Mouse (Mus musculus): ENCODE measurements around the gene Mybpc2. TPM values are rescaled to one million over a fixed set of nuclear protein-coding genes. Genes with fewer than 3 reads are reported as not detected.

Mybpc2 gene
- polyA plus RNA-seq, 1 experiment from 2014 or later: 0.05 TPM

GRCm38 (mm10) chr7:44549621-44550408 is 25.4 kb upstream of the Mybpc2 start:
- Histone ChIP-seq H3K9ac (no peak overlapping the region), H3K4me3 (replicated peaks; ENCODE audit: low read length) (no peak overlapping the region), H3K4me1 (replicated peaks; ENCODE audit: control insufficient read depth, insufficient read depth, low read length) (peaks cover 14% of the 10 kb centered on the region), H3K27me3 (ENCODE audit: control insufficient read depth, insufficient read depth, low read length) (no peaks in the 10 kb centered on the region), H3K4me2 (replicated peaks) (no peak overlapping the region), H3K9me3 (ENCODE audit: control insufficient read depth, low read length) (no peaks in the 10 kb centered on the region), H3K36me3 (replicated peaks; ENCODE audit: control insufficient read depth, insufficient read depth) (peaks cover 28% of the 10 kb centered on the region), H3K27ac (no peak overlapping the region)
- ATAC-seq (ENCODE audit: low FRiP score) (no peak), DNase-seq (ENCODE audit: low spot score) (no peak)
- 96% methylated on average over 23 of the region's 23 CpGs for WGBS

- H3K27ac ChIP-seq: peak within 1 kb of the TSS; percentile 28; the same call in 1 of the 2 replicates
- peak within 1 kb of the TSS; percentile 43 for H3K4me3 ChIP-seq (replicated peaks; ENCODE audit: low read length)
- under 1% methylated on average over 43 of the region's 43 CpGs for WGBS
- peak within 1 kb of the TSS; percentile 83 for H3K4me2 ChIP-seq (replicated peaks)
- DNase-seq (ENCODE audit: low spot score) (peak; percentile 98), ATAC-seq (ENCODE audit: low FRiP score) (peak; percentile 90)
- peaks cover 14% of the 10 kb centered on the region for H3K4me1 ChIP-seq (replicated peaks; ENCODE audit: control insufficient read depth, insufficient read depth, low read length)
- H3K9me3 ChIP-seq (ENCODE audit: control insufficient read depth, low read length): no peaks in the 10 kb centered on the region
- no peaks in the 10 kb centered on the region for H3K27me3 ChIP-seq (ENCODE audit: control insufficient read depth, insufficient read depth, low read length)
- peaks cover 28% of the 10 kb centered on the region for H3K36me3 ChIP-seq (replicated peaks; ENCODE audit: control insufficient read depth, insufficient read depth)
- peak within 1 kb of the TSS; percentile 52 for H3K9ac ChIP-seq
Observed at GRCm38 (mm10) chr7:44548497-44549087, 24.1 kb upstream of the Mybpc2 start, which contains the start of gene Pold1. Pold1 (minus strand) TSS chr7:44548849.

GRCm38 (mm10) chr7:44547725-44548124 is 23.3 kb upstream of the Mybpc2 start:
- ATAC-seq (ENCODE audit: low FRiP score) (no peak), DNase-seq (ENCODE audit: low spot score) (no peak)
- Histone ChIP-seq H3K9ac (peak overlapping the region; percentile 52; the same call in 1 of the 2 replicates), H3K9me3 (ENCODE audit: control insufficient read depth, low read length) (no peaks in the 10 kb centered on the region), H3K4me2 (replicated peaks) (peak overlapping the region; percentile 83), H3K27me3 (ENCODE audit: control insufficient read depth, insufficient read depth, low read length) (no peaks in the 10 kb centered on the region), H3K27ac (no peak overlapping the region), H3K4me1 (replicated peaks; ENCODE audit: control insufficient read depth, insufficient read depth, low read length) (peaks cover 10% of the 10 kb centered on the region), H3K4me3 (replicated peaks; ENCODE audit: low read length) (peak overlapping the region; percentile 43), H3K36me3 (replicated peaks; ENCODE audit: control insufficient read depth, insufficient read depth) (peaks cover 28% of the 10 kb centered on the region)
- WGBS: 25% methylated on average over 5 of the region's 5 CpGs

GRCm38 (mm10) chr7:44547041-44547440 is 22.6 kb upstream of the Mybpc2 start:
- 98% methylated on average over 13 of the region's 13 CpGs for WGBS
- H3K27ac ChIP-seq: no peak overlapping the region
- no peaks in the 10 kb centered on the region for H3K27me3 ChIP-seq (ENCODE audit: control insufficient read depth, insufficient read depth, low read length)
- no peaks in the 10 kb centered on the region for H3K9me3 ChIP-seq (ENCODE audit: control insufficient read depth, low read length)
- H3K4me1 ChIP-seq (replicated peaks; ENCODE audit: control insufficient read depth, insufficient read depth, low read length): peaks cover 8% of the 10 kb centered on the region
- peak overlapping the region; percentile 52; the same call in 1 of the 2 replicates for H3K9ac ChIP-seq
- ATAC-seq (ENCODE audit: low FRiP score) (no peak), DNase-seq (ENCODE audit: low spot score) (no peak)
- 0 out of 2 replicates have a peak overlapping the region, but pooled peaks have one; percentile 83 for H3K4me2 ChIP-seq (replicated peaks)
- no peak overlapping the region for H3K4me3 ChIP-seq (replicated peaks; ENCODE audit: low read length)
- peaks cover 27% of the 10 kb centered on the region for H3K36me3 ChIP-seq (replicated peaks; ENCODE audit: control insufficient read depth, insufficient read depth)

GRCm38 (mm10) chr7:44546274-44546673 is 21.8 kb upstream of the Mybpc2 start:
- Histone ChIP-seq H3K27me3 (ENCODE audit: control insufficient read depth, insufficient read depth, low read length) (no peaks in the 10 kb centered on the region), H3K27ac (no peak overlapping the region), H3K9ac (no peak overlapping the region), H3K36me3 (replicated peaks; ENCODE audit: control insufficient read depth, insufficient read depth) (peaks cover 25% of the 10 kb centered on the region), H3K4me1 (replicated peaks; ENCODE audit: control insufficient read depth, insufficient read depth, low read length) (peaks cover 8% of the 10 kb centered on the region), H3K4me3 (replicated peaks; ENCODE audit: low read length) (no peak overlapping the region), H3K9me3 (ENCODE audit: control insufficient read depth, low read length) (no peaks in the 10 kb centered on the region), H3K4me2 (replicated peaks) (no peak overlapping the region)
- DNase-seq (ENCODE audit: low spot score) (no peak), ATAC-seq (ENCODE audit: low FRiP score) (no peak)
- 97% methylated on average over 3 of the region's 3 CpGs for WGBS

GRCm38 (mm10) chr7:44543071-44543470 is 18.6 kb upstream of the Mybpc2 start:
- no peak overlapping the region for H3K27ac ChIP-seq
- H3K27me3 ChIP-seq (ENCODE audit: control insufficient read depth, insufficient read depth, low read length): no peaks in the 10 kb centered on the region
- no peak overlapping the region for H3K4me2 ChIP-seq (replicated peaks)
- peaks cover 34% of the 10 kb centered on the region for H3K36me3 ChIP-seq (replicated peaks; ENCODE audit: control insufficient read depth, insufficient read depth)
- H3K9ac ChIP-seq: no peak overlapping the region
- no peaks in the 10 kb centered on the region for H3K9me3 ChIP-seq (ENCODE audit: control insufficient read depth, low read length)
- DNase-seq (ENCODE audit: low spot score): no peak
- H3K4me1 ChIP-seq (replicated peaks; ENCODE audit: control insufficient read depth, insufficient read depth, low read length): peaks cover 7% of the 10 kb centered on the region
- no peak overlapping the region for H3K4me3 ChIP-seq (replicated peaks; ENCODE audit: low read length)
- no peak for ATAC-seq (ENCODE audit: low FRiP score)
- WGBS: 84% methylated on average over 12 of the region's 12 CpGs

- ATAC-seq (ENCODE audit: low FRiP score) (no peak), DNase-seq (ENCODE audit: low spot score) (no peak)
- Histone ChIP-seq H3K27ac (no peak overlapping the region), H3K27me3 (ENCODE audit: control insufficient read depth, insufficient read depth, low read length) (no peaks in the 10 kb centered on the region), H3K4me2 (replicated peaks) (no peak overlapping the region), H3K9ac (no peak overlapping the region), H3K4me1 (replicated peaks; ENCODE audit: control insufficient read depth, insufficient read depth, low read length) (peaks cover 1% of the 10 kb centered on the region; the same call in 1 of the 2 replicates), H3K36me3 (replicated peaks; ENCODE audit: control insufficient read depth, insufficient read depth) (peaks cover 34% of the 10 kb centered on the region), H3K4me3 (replicated peaks; ENCODE audit: low read length) (no peak overlapping the region), H3K9me3 (ENCODE audit: control insufficient read depth, low read length) (no peaks in the 10 kb centered on the region)
- WGBS: 95% methylated on average over 11 of the region's 11 CpGs
Observed at GRCm38 (mm10) chr7:44542555-44542954, 18.1 kb upstream of the Mybpc2 start.

- 93% methylated on average over 41 of the region's 41 CpGs for WGBS
- DNase-seq (ENCODE audit: low spot score): no peak
- Histone ChIP-seq H3K4me2 (replicated peaks) (no peak overlapping the region), H3K4me1 (replicated peaks; ENCODE audit: control insufficient read depth, insufficient read depth, low read length) (no peaks in the 10 kb centered on the region), H3K36me3 (replicated peaks; ENCODE audit: control insufficient read depth, insufficient read depth) (peaks cover 37% of the 10 kb centered on the region), H3K4me3 (replicated peaks; ENCODE audit: low read length) (no peak overlapping the region), H3K9ac (no peak overlapping the region), H3K9me3 (ENCODE audit: control insufficient read depth, low read length) (no peaks in the 10 kb centered on the region), H3K27ac (no peak overlapping the region), H3K27me3 (ENCODE audit: control insufficient read depth, insufficient read depth, low read length) (no peaks in the 10 kb centered on the region)
- ATAC-seq (ENCODE audit: low FRiP score): no peak
Observed at GRCm38 (mm10) chr7:44538756-44539624, 14.5 kb upstream of the Mybpc2 start.

GRCm38 (mm10) chr7:44537496-44537895 is 13.0 kb upstream of the Mybpc2 start:
- no peaks in the 10 kb centered on the region for H3K9me3 ChIP-seq (ENCODE audit: control insufficient read depth, low read length)
- no peaks in the 10 kb centered on the region for H3K4me1 ChIP-seq (replicated peaks; ENCODE audit: control insufficient read depth, insufficient read depth, low read length)
- 92% methylated on average over 13 of the region's 13 CpGs for WGBS
- H3K36me3 ChIP-seq (replicated peaks; ENCODE audit: control insufficient read depth, insufficient read depth): peaks cover 37% of the 10 kb centered on the region
- ATAC-seq (ENCODE audit: low FRiP score) (no peak), DNase-seq (ENCODE audit: low spot score) (no peak)
- no peak overlapping the region for H3K4me2 ChIP-seq (replicated peaks)
- no peak overlapping the region for H3K4me3 ChIP-seq (replicated peaks; ENCODE audit: low read length)
- no peak overlapping the region for H3K27ac ChIP-seq
- no peak overlapping the region for H3K9ac ChIP-seq
- no peaks in the 10 kb centered on the region for H3K27me3 ChIP-seq (ENCODE audit: control insufficient read depth, insufficient read depth, low read length)

All from hindbrain, embryonic 14.5 days (tissue).